Mouse (Mus musculus) embryonic facial prominence, embryonic 12.5 days (tissue): ENCODE data around the gene Vat1. TPM values are rescaled to one million over a fixed set of nuclear protein-coding genes. Genes with fewer than 3 reads are reported as not detected.

Experiments used
- ATAC-seq: fragments of 200-750 bp; cut with Nextera tagmentation; 2 replicates; pipeline ENCODE4 v1.8.0; 2017; ENCODE audit not compliant: insufficient number of reproducible peaks, insufficient read depth, low FRiP score, low TSS enrichment
- H3K27ac ChIP-seq: fragments of 300-500 bp; sonication (generic); 2 replicates; pipeline ENCODE4 v1.5.1; 2016; ENCODE audit warnings: mild to moderate bottlenecking
- H3K27me3 ChIP-seq: fragments of 300-500 bp; sonication (generic); 2 replicates; pipeline ENCODE4 v1.6.1; 2016; ENCODE audit warnings: mild to moderate bottlenecking, moderate library complexity
- H3K36me3 ChIP-seq: fragments of 300-500 bp; sonication (generic); 2 replicates; pipeline ENCODE4 v1.6.1; 2016; ENCODE audit warnings: mild to moderate bottlenecking
- H3K4me1 ChIP-seq: fragments of 300-500 bp; sonication (generic); 2 replicates; pipeline ENCODE4 v1.6.1; 2016
- H3K4me2 ChIP-seq: fragments of 300-500 bp; sonication (generic); replicated peaks from 2 replicates; pipeline ENCODE4 v1.6.1; 2016; ENCODE audit warnings: mild to moderate bottlenecking, moderate library complexity
- H3K4me3 ChIP-seq: fragments of 300-500 bp; sonication (generic); 2 replicates; pipeline ENCODE4 v1.5.1; 2016; ENCODE audit warnings: mild to moderate bottlenecking
- H3K9ac ChIP-seq: fragments of 300-500 bp; sonication (generic); 2 replicates; pipeline ENCODE4 v1.6.1; 2016; ENCODE audit warnings: mild to moderate bottlenecking, moderate library complexity
- H3K9me3 ChIP-seq: fragments of 300-500 bp; sonication (generic); 2 replicates; pipeline ENCODE4 v1.6.1; 2016; ENCODE audit warnings: mild to moderate bottlenecking, moderate library complexity
- whole genome bisulfite sequencing: fragments of 180-500 bp; shearing (Covaris S2); methylation state at CpG from one replicate; pipeline ENCODE4 v1.1.7; 2016; 5-methylcytosine and 5-hydroxymethylcytosine counted together
- polyA plus RNA-seq: library from polyadenylated mRNA; unstranded; fragments of >200 nt; fragmentation: Nextera tagmentation; extraction: Ambion mirVana; gene quantifications from 2 replicates; pipeline ENCODE4 v1.2.1, GENCODE M21; 2016

Gene Vat1
- polyA plus RNA-seq, 1 experiment from 2014 or later, result 35.4 TPM

DNA sequence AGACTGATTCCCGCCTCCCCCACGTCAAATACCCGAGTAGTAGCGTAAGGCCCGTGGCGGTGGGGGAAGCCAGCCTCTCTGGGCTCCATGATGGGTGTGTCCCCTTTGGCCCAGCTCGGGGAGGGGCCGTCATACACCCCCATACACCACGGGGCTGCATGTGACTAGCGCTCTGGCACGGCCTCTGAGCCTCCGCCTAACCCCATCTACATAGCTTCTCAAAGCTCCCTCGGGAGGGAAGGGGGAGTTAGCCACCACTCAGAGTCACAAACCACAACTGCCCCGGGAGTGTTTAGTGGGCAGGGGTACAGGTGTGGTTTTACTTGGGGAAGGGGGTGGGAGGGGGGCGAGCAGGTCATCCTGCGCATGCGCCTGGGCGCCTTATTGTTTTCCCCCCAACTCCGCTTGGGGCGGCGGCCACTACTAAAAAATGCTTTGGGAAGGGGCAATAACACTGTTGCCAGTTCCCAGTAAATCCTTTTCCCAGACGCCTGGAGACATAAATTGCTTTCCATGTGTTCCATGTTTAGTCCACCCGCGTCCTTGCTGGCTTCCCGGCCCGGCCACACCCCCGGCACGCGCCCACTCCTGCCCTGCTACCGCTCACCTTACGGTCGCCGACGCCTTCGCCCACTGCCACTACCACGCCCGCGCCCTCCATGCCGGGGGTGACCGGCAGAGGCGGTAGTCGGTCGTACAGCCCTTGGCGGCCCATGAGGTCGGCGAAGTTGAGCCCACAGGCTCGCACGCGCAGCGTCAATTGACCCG, 745 bp downstream of the Vat1 start:
- peak; percentile 55; the same call in 1 of the 2 replicates for ATAC-seq
- under 1% methylated on average over 45 of the region's 51 CpGs for WGBS

GRCm38 (mm10) chr11:101464211-101465100, 1.6 kb downstream of the Vat1 start, which contains the start of gene Rnd2:
Gene Rnd2 (plus strand): TSS chr11:101464999.
- Histone ChIP-seq H3K27me3 (no peaks in the 10 kb centered on the region), H3K9ac (peak within 1 kb of the TSS; percentile 71), H3K9me3 (no peaks in the 10 kb centered on the region), H3K4me3 (peak within 1 kb of the TSS; percentile 73), H3K4me2 (peak within 1 kb of the TSS; percentile 94), H3K36me3 (peaks cover 20% of the 10 kb centered on the region), H3K27ac (peak within 1 kb of the TSS; percentile 66), H3K4me1 (peaks cover 37% of the 10 kb centered on the region)
- ATAC-seq, result no peak
- WGBS, result 5% methylated on average over 12 of the region's 12 CpGs

More for the DNA sequence above, 745 bp downstream of the Vat1 start:
- no peaks in the 10 kb centered on the region for H3K9me3 ChIP-seq
- peak overlapping the region; percentile 94 for H3K4me2 ChIP-seq
- H3K27me3 ChIP-seq, result peaks cover 4% of the 10 kb centered on the region; the same call in 1 of the 2 replicates
- H3K27ac ChIP-seq, result peak overlapping the region; percentile 66
- peak overlapping the region; percentile 71 for H3K9ac ChIP-seq
- peak overlapping the region; percentile 73 for H3K4me3 ChIP-seq
- peaks cover 11% of the 10 kb centered on the region for H3K36me3 ChIP-seq
- H3K4me1 ChIP-seq, result peaks cover 30% of the 10 kb centered on the region

DNA sequence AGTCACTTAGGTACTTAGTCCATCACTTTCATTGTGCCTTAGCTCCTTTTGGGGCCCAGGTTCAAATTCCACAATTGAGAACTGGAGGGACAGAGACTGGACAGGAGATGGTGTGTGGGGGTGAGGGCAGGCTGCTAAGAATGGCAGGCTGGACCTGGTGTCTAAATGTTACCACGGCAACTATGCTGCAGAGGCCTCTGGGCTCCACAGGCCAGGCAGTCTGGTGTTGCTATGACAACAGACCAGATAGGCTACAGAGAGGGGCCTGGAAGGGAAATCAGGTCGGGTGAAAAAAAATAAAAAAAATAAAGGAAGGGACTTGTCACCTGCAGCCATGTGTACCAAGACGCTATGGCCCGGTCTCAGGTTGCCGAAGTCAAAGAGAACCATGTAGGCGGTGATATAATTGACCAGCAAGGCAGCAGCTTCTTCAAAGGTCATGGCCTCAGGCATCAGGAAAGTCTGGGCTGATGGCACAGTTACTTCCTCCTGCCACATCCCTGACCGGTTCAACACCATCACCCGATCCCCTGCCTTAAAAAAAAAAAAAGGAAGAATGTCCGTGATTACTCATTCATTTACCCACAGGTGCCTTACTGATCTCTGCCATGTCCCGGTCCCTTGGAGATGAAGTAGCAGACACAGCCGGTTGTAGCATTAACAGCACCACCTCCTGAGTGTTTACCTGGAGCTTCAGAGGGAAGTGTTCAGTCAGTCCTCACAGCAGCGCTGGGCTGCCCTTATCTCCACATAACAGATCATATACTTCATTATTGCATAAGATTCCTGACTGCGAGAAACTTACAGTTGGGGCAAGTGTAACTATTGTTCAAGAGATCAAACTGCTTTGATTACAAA, 3.2 kb downstream of the Vat1 start:
- no peaks in the 10 kb centered on the region for H3K9me3 ChIP-seq
- H3K27ac ChIP-seq, result no peak overlapping the region
- H3K4me1 ChIP-seq, result peaks cover 35% of the 10 kb centered on the region
- no peak overlapping the region for H3K9ac ChIP-seq
- peaks cover 21% of the 10 kb centered on the region for H3K36me3 ChIP-seq
- H3K4me3 ChIP-seq, result no peak overlapping the region
- no peaks in the 10 kb centered on the region for H3K27me3 ChIP-seq
- H3K4me2 ChIP-seq, result 0 out of 2 replicates have a peak overlapping the region, but pooled peaks have one; percentile 0
- 23% methylated on average over 13 of the region's 13 CpGs for WGBS
- ATAC-seq, result no peak

GRCm38 (mm10) chr11:101462141-101462540, 3.9 kb downstream of the Vat1 start:
- Histone ChIP-seq H3K36me3 (peaks cover 21% of the 10 kb centered on the region), H3K4me2 (no peak overlapping the region), H3K4me3 (no peak overlapping the region), H3K27me3 (no peaks in the 10 kb centered on the region), H3K9ac (no peak overlapping the region), H3K4me1 (peaks cover 35% of the 10 kb centered on the region), H3K9me3 (no peaks in the 10 kb centered on the region), H3K27ac (no peak overlapping the region)
- no peak for ATAC-seq
- WGBS, result 84% methylated on average over 14 of the region's 14 CpGs

DNA sequence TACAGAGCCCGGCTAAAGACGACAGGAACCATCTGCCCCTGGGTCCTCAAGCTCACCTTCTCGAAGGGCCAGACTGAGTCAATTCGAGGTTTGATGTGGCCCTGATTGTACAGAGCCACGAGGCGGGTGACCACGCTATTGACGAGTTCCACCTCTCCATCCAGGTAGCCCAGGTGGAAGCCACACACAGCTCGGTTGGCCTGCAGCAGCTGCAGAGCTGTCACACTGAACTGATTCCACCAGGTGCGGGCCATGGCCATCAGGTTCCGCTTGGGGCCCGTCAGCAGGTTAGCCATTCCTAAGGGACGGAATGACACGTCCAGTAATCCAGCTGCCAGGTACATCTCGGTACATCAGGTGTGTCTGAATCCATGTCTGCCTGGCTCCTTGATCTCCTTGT, 5.7 kb downstream of the Vat1 start:
- Histone ChIP-seq H3K4me2 (no peak overlapping the region), H3K36me3 (peaks cover 21% of the 10 kb centered on the region), H3K4me3 (no peak overlapping the region), H3K9me3 (no peaks in the 10 kb centered on the region), H3K4me1 (peaks cover 35% of the 10 kb centered on the region), H3K27ac (no peak overlapping the region), H3K27me3 (no peaks in the 10 kb centered on the region), H3K9ac (no peak overlapping the region; the same call in 1 of the 2 replicates)
- WGBS, result 84% methylated on average over 15 of the region's 15 CpGs
- ATAC-seq, result no peak

- Histone ChIP-seq H3K27ac (no peak overlapping the region), H3K4me3 (no peak overlapping the region), H3K36me3 (peaks cover 21% of the 10 kb centered on the region), H3K9me3 (no peaks in the 10 kb centered on the region), H3K27me3 (no peaks in the 10 kb centered on the region), H3K9ac (no peak overlapping the region), H3K4me1 (peaks cover 35% of the 10 kb centered on the region), H3K4me2 (no peak overlapping the region)
- no peak for ATAC-seq
- 27% methylated on average over 6 of the region's 6 CpGs for WGBS
These were observed 6.3 kb downstream of the Vat1 start for GRCm38 (mm10) chr11:101459716-101460115.

GRCm38 (mm10) chr11:101458217-101458616, 7.8 kb downstream of the Vat1 start:
- H3K27ac ChIP-seq, result no peak overlapping the region
- no peak for ATAC-seq
- H3K4me1 ChIP-seq, result peaks cover 26% of the 10 kb centered on the region
- no peak overlapping the region for H3K4me3 ChIP-seq
- no peaks in the 10 kb centered on the region for H3K9me3 ChIP-seq
- 82% methylated on average over 12 of the region's 12 CpGs for WGBS
- H3K36me3 ChIP-seq, result peaks cover 21% of the 10 kb centered on the region
- H3K4me2 ChIP-seq, result no peak overlapping the region
- no peaks in the 10 kb centered on the region for H3K27me3 ChIP-seq
- no peak overlapping the region for H3K9ac ChIP-seq

GRCm38 (mm10) chr11:101457631-101458030, 8.4 kb downstream of the Vat1 start:
- Histone ChIP-seq H3K27ac (no peak overlapping the region), H3K27me3 (no peaks in the 10 kb centered on the region), H3K36me3 (peaks cover 21% of the 10 kb centered on the region), H3K4me2 (no peak overlapping the region), H3K9ac (no peak overlapping the region), H3K4me1 (peaks cover 20% of the 10 kb centered on the region), H3K4me3 (no peak overlapping the region), H3K9me3 (no peaks in the 10 kb centered on the region)
- WGBS, result 88% methylated on average over 9 of the region's 9 CpGs
- no peak for ATAC-seq

- H3K4me1 ChIP-seq, result peaks cover 16% of the 10 kb centered on the region; the same call in 1 of the 2 replicates
- H3K4me3 ChIP-seq, result no peak overlapping the region
- H3K4me2 ChIP-seq, result no peak overlapping the region
- H3K36me3 ChIP-seq, result peaks cover 13% of the 10 kb centered on the region
- H3K27me3 ChIP-seq, result no peaks in the 10 kb centered on the region
- ATAC-seq, result no peak
- H3K9me3 ChIP-seq, result no peaks in the 10 kb centered on the region
- 85% methylated on average over 7 of the region's 7 CpGs for WGBS
- H3K27ac ChIP-seq, result no peak overlapping the region
- H3K9ac ChIP-seq, result no peak overlapping the region
These were observed 10.4 kb downstream of the Vat1 start for GRCm38 (mm10) chr11:101455627-101456026.

GRCm38 (mm10) chr11:101454702-101455101, 11.3 kb downstream of the Vat1 start:
- peaks cover 4% of the 10 kb centered on the region; the same call in 1 of the 2 replicates for H3K36me3 ChIP-seq
- H3K27me3 ChIP-seq, result no peaks in the 10 kb centered on the region
- no peak overlapping the region for H3K4me2 ChIP-seq
- H3K4me3 ChIP-seq, result no peak overlapping the region
- no peaks in the 10 kb centered on the region for H3K9me3 ChIP-seq
- WGBS, result 17% methylated on average over 6 of the region's 6 CpGs
- ATAC-seq, result no peak
- H3K9ac ChIP-seq, result no peak overlapping the region
- peaks cover 12% of the 10 kb centered on the region; the same call in 1 of the 2 replicates for H3K4me1 ChIP-seq
- H3K27ac ChIP-seq, result 0 out of 2 replicates have a peak overlapping the region, but pooled peaks have one; percentile 38
